Mouse (Mus musculus) urinary bladder, adult 2 months (tissue): Measurements from ENCODE around the gene Slc38a10. TPM values are rescaled to one million over a fixed set of nuclear protein-coding genes. Genes with fewer than 3 reads are reported as not detected.

Source experiments
- DNase-seq: peaks from one replicate; pipeline ENCODE4 v3.0.0; 2022; ENCODE audit warnings: low spot score
- polyA plus RNA-seq: library from polyadenylated mRNA; depleted of rRNA; stranded (reverse); fragments of >200 nt; gene quantifications from 2 replicates; pipeline ENCODE4 v1.2.3, GENCODE M21; 2012; rRNA removed

Gene Slc38a10
- polyA plus RNA-seq, 1 experiment = 60.0 TPM

DNA sequence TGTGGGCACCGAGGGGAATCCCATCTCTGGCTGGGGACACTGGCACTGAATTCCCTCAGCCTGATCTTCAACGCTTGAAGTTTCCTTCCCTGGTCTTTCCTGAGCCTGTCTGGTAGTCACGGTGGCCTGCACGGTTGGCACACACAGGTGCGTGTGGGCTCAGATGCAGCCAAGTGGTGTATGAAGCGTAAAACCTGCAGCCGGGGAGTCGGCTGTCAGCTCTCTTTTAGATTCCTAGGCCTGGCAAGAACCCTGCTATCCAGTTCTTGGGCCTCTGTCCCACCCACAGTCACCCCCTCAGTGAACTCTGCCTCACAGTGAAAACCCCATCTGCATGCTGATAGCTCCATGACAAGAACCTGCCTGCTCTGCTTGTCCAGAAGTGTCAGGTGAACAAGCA lies 90.5 kb downstream of the Slc38a10 start:
- no peak for DNase-seq

DNA sequence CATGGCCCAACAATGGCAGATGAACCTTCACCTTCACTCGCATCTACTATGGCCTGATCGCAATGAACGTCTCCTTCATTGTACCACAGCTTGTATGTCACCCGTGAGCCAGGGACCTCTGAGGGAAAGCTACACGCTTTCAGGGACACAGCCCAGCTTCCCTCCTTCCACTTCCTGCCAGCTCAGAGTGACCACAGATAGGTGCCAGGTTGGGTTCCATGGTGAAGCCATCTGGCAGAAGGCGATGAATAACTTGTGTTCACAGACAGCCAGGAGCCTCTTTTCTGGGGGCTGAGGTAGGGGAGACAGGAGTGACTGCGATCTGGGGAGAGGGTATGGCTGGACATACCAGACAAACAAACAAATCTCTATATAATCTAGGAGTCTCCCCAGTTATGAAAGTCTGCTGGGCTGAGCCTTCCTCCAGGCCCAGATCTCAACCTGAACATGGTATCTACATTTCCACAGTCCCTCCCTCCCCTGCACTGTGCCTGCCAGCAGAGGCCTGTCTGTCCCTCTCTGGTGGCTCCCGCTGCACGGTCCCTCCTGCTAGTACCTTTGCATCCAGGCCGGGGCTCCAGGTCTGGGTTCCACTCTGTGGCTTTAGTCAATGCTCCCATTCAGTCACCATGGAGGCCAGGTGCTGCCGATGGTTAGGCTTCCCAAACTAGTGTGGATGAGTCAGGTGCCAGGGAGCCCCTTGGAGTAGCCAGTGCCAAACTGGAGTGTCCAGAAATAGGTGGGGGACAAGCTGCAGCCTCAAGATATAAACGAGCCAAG lies 95.0 kb downstream of the Slc38a10 start:
- DNase-seq = no peak

Other genes starting within 250 kb of the Slc38a10 start
- 35.3 and 38.0 TPM in 2 replicates for gene Chmp6, start 237.9 kb downstream of the Slc38a10 start, polyA plus RNA-seq
- 35.1 and 39.0 TPM in 2 replicates for gene Baiap2, start 208.6 kb downstream of the Slc38a10 start, polyA plus RNA-seq
- 15.2 and 15.3 TPM in 2 replicates for gene Aatk, start 104.2 kb downstream of the Slc38a10 start, polyA plus RNA-seq
- 7.6 and 10.5 TPM in 2 replicates for gene Cep131, start 64.5 kb downstream of the Slc38a10 start, polyA plus RNA-seq
- gene Tepsin, start 52.6 kb downstream of the Slc38a10 start, polyA plus RNA-seq = 36.5 and 38.5 TPM in 2 replicates
- gene Ndufaf8, start 52.4 kb downstream of the Slc38a10 start, polyA plus RNA-seq = 47.2 and 49.0 TPM in 2 replicates
- 4.3 and 8.2 TPM in 2 replicates for gene Bahcc1, start 81.6 kb upstream of the Slc38a10 start, polyA plus RNA-seq
- 1,024 and 1,454 TPM in 2 replicates for gene Actg1, start 197.2 kb upstream of the Slc38a10 start, polyA plus RNA-seq
- 0.25 TPM in 1 of 2 replicates, not detected in the other for gene Fscn2, start 210.2 kb upstream of the Slc38a10 start, polyA plus RNA-seq
- gene Faap100, start 227.4 kb upstream of the Slc38a10 start, polyA plus RNA-seq = 21.8 and 22.2 TPM in 2 replicates